Comparison of ENCODE assay signal across 14 mouse cellular contexts in genomic region chr12:69476131-69476530, GRCm38 (mm10).
DNase-seq lines count a peak whose midpoint lies in the region; ATAC-seq lines count a peak whose summit lies in the region.
"Had no signal": no experiment of that assay in that cellular context is flagged by ENCODE, and none has a peak within 500 bp of the region (broad histone marks: within the 10 kb centered on the region; RNA-seq: fewer than 3 reads in every experiment).

No protein-coding gene starts in this region.

- no peaks in the 10 kb centered on the region for H3K36me3 ChIP-seq in hindbrain, embryonic 13.5 days
- no peaks in the 10 kb centered on the region for H3K36me3 ChIP-seq in hindbrain, embryonic 11.5 days (ENCODE audit: control insufficient read depth, insufficient read depth, low read length)
- H3K36me3 ChIP-seq in hindbrain, embryonic 15.5 days: no peaks in the 10 kb centered on the region
- H3K36me3 ChIP-seq: embryonic facial prominence, embryonic 12.5 days had no signal

- H3K9ac ChIP-seq in hindbrain, embryonic 13.5 days: no peak overlapping the region
- H3K9ac ChIP-seq in hindbrain, embryonic 11.5 days (ENCODE audit: low read depth, low read length): no peak overlapping the region
- H3K9ac ChIP-seq in hindbrain, embryonic 15.5 days: no peak overlapping the region

- DNase-seq in hindbrain, embryonic 11.5 days (ENCODE audit: low spot score): no peak
- DNase-seq in 3134 (ENCODE audit: extremely low read depth, insufficient read length, low spot score) (peak; percentile 57), 416B (ENCODE audit: low read depth) (peak; percentile 71)
- no peak for DNase-seq in ovary, postnatal 36 days (ENCODE audit: low spot score)
- DNase-seq: adrenal gland, adult 8-10 months; heart, postnatal 10 days; lung, adult 2 months; right cerebral cortex, adult 18-20 months had no signal

- no peak overlapping the region; the same call in 1 of the 2 replicates for H3K4me2 ChIP-seq in hindbrain, embryonic 13.5 days
- no peak overlapping the region for H3K4me2 ChIP-seq in hindbrain, embryonic 11.5 days (replicated peaks; ENCODE audit: low read depth, low read length)
- H3K4me2 ChIP-seq in hindbrain, embryonic 15.5 days: no peak overlapping the region; the same call in 1 of the 2 replicates

- no peak overlapping the region for H3K4me3 ChIP-seq in hindbrain, embryonic 13.5 days
- H3K4me3 ChIP-seq in hindbrain, embryonic 11.5 days (ENCODE audit: low read depth, low read length): no peak overlapping the region
- no peak overlapping the region for H3K4me3 ChIP-seq in hindbrain, embryonic 15.5 days
- H3K4me3 ChIP-seq: embryonic facial prominence, embryonic 12.5 days had no signal

- H3K27ac ChIP-seq in hindbrain, embryonic 13.5 days: peak overlapping the region; percentile 30; the same call in 1 of the 2 replicates
- H3K27ac ChIP-seq in hindbrain, embryonic 11.5 days (ENCODE audit: low read depth, low read length): no peak overlapping the region
- 0 out of 2 replicates have a peak overlapping the region, but pooled peaks have one; percentile 54 for H3K27ac ChIP-seq in hindbrain, embryonic 15.5 days (replicated peaks)
- H3K27ac ChIP-seq: macrophage had no signal

- no peaks in the 10 kb centered on the region for H3K9me3 ChIP-seq in hindbrain, embryonic 13.5 days
- no peaks in the 10 kb centered on the region for H3K9me3 ChIP-seq in hindbrain, embryonic 11.5 days (ENCODE audit: control insufficient read depth, low read length)
- H3K9me3 ChIP-seq in hindbrain, embryonic 15.5 days: no peaks in the 10 kb centered on the region
- H3K9me3 ChIP-seq: embryonic facial prominence, embryonic 12.5 days had no signal

- WGBS in hindbrain, embryonic 13.5 days: 65% methylated on average over 4 of the region's 4 CpGs
- 76% methylated on average over 4 of the region's 4 CpGs for WGBS in hindbrain, embryonic 11.5 days
- WGBS in hindbrain, embryonic 15.5 days: 57% methylated on average over 4 of the region's 4 CpGs

- H3K4me1 ChIP-seq in hindbrain, embryonic 13.5 days (replicated peaks): peaks cover 20% of the 10 kb centered on the region
- H3K4me1 ChIP-seq in hindbrain, embryonic 11.5 days (replicated peaks; ENCODE audit: control insufficient read depth, insufficient read depth, low read length): peaks cover 4% of the 10 kb centered on the region; the same call in 1 of the 2 replicates
- peaks cover 28% of the 10 kb centered on the region for H3K4me1 ChIP-seq in hindbrain, embryonic 15.5 days (replicated peaks)

- no peaks in the 10 kb centered on the region for H3K27me3 ChIP-seq in hindbrain, embryonic 13.5 days
- no peaks in the 10 kb centered on the region for H3K27me3 ChIP-seq in hindbrain, embryonic 11.5 days (ENCODE audit: control insufficient read depth, insufficient read depth, low read length)
- H3K27me3 ChIP-seq in hindbrain, embryonic 15.5 days: no peaks in the 10 kb centered on the region
- H3K27me3 ChIP-seq: embryonic facial prominence, embryonic 12.5 days had no signal

- ATAC-seq in hindbrain, embryonic 13.5 days (ENCODE audit: low FRiP score): no peak
- ATAC-seq in hindbrain, embryonic 11.5 days (ENCODE audit: low FRiP score): no peak
- no peak for ATAC-seq in hindbrain, embryonic 15.5 days (ENCODE audit: low FRiP score, low read depth)
- ATAC-seq in inflammation-experienced regulatory T-cells, adult 6 months: no peak
- ATAC-seq: intestine, embryonic 16.5 days had no signal

Comparison
In these comparisons a context has a peak if more than half of its experiments do, and no peak if none do; other contexts are left out.
1. DNase-seq: peak in 3134 (single experiment) and 416B (single experiment); none in hindbrain, embryonic 11.5 days (single experiment) and ovary, postnatal 36 days (single experiment).